Mouse (Mus musculus): ENCODE results near the gene Map3k4.
"Not testable (repeated sequence)": the region's sequence is repeated elsewhere in the genome, so short reads cannot be mapped to it uniquely, and the experiment has no call there.

Map3k4 gene

GRCm38 (mm10) chr17:12265969-12266925, 52.3 kb downstream of the Map3k4 start:
- DNase-seq, result peak; percentile 81

DNA sequence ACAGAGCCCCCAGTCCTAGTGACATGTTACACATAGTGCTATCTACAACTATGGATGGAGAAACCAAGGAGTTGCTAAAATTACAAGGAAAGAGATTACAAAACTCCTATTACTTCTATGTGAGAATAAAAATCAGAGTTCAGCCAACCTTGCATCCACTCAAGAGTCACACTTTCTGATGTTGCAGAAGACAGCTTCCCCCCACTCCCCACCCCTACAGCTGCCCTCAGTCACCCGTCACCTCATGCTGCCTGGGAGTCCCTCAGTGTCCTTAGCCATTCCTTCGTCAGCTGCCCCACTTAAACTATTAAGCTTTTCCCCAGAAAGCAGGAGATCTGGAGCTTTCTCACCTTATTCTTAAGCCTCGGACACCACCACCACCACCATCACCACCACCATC, 54.3 kb downstream of the Map3k4 start:
- DNase-seq, result peak; percentile 83

DNA sequence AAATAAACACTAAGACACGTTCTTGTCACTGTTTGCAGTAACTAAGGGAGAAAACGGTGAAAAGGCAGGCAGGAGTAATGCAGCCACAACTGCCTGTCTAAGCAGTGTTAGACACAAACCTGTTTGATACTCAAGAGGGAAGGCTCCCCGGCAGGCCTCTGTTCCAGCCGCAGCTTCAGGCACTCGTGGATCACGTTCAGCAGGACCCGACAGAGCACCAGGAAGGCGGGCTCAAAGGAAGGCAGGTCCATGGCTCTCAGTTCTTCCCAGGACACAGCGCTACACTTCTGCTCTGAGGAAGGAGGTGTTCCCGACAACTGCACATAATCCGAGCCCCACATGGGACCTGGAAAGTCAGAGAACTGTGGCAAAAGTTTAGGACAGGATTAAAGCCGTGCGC, 54.8 kb downstream of the Map3k4 start:
- DNase-seq, result no peak

GRCm38 (mm10) chr17:12262851-12263250, 55.7 kb downstream of the Map3k4 start:
- DNase-seq, result no peak

DNA sequence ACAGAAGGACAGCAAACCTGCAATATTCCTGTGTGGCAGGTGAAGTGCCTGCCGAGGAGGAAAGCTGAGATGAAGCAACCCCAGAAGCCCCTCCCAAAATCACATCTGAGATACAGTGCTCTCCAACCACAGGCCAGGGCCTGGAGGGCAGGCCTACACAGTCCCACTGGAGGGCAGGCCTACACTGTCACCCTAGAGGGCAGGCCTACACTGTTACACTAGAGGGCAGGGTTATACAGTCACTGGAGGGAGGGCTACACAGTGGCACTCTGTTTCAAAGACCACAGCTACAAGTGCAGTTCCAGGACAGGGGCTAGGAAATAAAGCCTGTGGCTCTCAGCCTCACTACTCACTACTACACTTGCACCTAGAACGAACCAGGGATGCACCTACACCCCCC, 56.7 kb downstream of the Map3k4 start:
- peak; percentile 11 for DNase-seq

DNA sequence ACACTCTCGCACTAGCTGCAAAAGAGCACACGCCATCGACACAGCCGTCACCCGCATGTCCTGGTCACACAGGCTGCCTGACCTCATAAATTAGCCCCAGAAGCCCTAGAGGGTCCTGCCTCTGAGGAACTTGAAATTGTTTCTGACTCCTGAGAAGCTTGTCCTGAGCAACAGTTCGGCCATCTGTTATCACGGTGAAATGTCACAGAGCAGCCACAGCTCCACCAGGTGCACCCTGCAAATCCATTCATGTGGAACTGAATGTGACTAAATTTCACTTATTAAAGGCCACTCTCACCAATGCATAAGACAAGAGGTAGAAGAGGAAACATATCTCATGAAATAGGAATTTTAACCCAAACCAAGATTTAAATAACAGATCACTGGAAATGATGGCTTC, 57.2 kb downstream of the Map3k4 start:
- DNase-seq, result no peak

GRCm38 (mm10) chr17:12259957-12260356, 58.6 kb downstream of the Map3k4 start:
- DNase-seq, result no peak

DNA sequence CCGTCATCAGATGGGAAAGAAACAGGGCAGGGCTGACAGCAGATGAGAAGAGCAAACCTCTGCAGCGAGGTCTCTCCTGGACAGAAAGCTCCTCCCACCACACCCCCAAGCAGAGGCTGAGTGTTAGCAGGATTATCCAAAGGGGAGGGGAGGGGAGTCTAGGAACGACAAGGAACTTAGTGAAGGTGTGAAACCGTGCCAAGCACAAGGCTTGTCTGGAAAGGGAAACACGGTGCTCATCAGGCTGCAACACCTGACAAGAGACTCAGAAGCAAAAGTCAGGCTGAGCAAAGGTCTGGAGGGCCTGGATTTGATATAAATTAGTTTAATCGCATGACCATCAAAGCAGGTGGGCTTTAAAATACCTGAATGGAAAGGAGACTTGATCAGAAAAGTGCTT, 60.1 kb downstream of the Map3k4 start:
- DNase-seq, result no peak

- DNase-seq, result no peak
These were observed 62.5 kb downstream of the Map3k4 start for GRCm38 (mm10) chr17:12256142-12256541.

DNA sequence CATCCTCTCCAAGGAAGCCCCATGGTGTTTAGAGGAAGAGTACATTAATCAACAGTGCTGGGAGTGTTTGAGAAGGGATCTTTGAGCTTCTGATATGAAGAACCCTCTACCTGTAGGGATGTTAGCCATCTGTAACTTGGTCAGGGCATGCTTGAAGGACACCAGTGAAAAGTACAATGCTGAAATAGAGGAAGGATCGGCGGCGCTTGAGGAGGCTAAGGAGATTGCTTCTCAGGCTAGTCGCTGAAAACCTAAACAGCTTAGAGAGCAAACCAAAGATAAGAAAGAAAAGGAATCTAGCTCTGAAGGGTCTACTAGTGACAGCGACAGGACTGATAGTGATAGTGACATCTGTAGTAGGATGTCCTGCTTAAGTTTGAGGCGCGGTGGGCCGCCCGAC, 68.0 kb downstream of the Map3k4 start:
- no peak for DNase-seq

DNA sequence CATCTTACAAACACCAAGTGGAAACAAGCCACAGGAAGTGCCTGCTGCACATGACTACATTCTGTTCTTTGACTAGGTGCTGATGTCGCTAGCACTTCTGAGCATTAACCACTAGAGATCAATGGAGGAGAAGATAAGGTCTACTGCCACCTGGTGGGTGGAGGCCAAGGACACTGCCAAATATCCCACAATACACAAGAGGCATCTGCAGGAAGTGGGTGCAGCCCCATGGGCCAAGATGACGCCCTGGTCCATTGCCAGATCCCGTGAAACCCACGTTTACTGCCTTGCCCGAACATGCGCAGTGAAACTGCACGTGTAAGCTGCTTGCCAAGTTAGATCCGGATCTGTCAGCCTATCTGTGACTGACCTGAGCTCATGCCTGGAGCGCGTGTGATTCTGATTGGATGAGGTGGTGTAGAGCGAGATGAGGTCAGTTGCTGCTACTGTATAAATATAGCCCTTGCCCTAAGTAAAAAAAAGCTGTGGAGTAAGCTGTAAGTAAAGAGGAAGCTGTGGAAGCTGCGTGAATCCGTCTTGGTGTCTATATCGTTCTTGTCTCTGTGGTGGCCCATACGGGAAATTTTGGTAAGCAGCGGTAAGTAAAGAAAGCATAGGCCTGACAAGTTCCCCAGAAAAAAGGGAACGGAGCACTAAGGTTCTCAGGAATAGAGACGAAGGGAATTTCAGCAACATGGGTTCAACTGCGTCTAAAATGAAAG, 68.7 kb downstream of the Map3k4 start:
- DNase-seq, result peak; percentile 35

GRCm38 (mm10) chr17:12240701-12241100, 77.9 kb downstream of the Map3k4 start:
- DNase-seq, result no peak

DNA sequence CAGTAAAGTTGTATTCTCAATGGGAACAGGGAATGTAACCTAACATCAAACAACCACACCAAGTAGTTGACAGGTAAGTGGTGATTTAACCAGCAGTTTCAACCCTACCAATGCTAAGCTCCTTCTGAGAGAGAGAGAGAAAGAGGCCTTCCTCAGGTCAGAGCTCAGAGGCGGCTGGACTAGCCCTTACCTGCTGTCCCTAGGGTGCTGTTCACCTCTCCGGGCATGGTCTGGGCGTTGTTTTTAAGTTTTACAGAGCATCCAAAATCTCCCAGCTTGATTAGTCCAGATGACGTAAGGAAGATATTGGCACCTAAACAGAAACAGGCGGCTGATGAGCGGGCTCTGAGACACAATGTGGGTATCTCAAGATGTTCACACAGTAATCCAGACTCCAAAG, 85.9 kb downstream of the Map3k4 start:
- DNase-seq, result no peak

DNA sequence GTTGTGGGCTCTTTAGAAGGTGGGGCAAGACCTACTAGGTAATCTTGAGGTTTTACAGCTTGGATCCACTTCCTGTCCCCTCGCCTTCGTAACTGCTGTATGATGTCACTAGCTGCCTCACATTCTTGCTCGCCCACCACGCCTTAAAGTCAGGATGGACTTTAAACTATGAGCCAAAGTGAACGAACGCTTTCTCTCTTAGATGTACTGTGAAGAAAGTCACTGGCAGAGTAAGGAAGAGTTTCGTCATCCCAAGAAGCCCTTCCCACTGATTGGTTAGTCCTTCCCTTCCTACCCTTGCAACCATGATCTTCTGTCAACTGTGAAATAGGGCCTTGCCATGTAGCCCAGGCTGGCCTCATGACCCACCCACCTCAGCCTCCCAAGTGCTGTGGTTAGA, 87.5 kb downstream of the Map3k4 start:
- DNase-seq, result no peak

DNA sequence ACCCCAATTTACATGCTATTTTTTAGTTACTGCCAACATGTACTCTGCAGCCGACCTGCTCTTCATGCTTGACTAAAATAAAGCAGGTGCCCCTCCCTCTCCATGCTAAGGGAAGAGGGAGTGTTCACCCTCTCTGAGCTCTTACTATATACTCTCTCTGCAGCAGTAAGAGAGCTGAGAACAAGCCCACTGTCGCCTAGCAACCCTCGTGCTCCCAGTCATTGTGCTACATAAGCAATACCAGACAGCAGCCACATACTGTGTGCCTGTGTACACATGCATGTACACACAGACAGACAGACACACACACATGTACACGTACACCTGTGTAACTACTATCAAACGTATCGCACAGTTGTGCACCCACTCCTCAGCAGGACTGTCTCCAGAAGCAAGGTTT, 88.4 kb downstream of the Map3k4 start:
- DNase-seq, result no peak

DNA sequence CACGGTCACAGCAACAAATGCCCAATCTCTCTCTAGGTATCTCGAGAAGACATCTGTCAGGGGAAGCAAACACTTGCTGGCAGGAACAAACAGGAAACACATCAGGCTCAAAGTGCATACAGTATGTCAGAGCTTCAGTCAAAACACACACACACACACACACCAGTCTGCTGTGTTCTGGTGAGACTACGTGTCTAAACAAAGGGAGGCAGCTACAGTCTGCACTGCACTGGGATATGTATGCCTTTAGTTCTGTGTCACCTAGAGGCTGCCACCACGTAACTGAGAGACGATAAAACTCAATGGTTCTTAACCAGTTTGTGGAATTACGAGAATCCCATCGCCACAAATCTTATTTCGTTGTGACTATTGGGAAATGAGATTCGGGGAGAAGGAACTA, 88.8 kb downstream of the Map3k4 start:
- DNase-seq, result no peak

DNA sequence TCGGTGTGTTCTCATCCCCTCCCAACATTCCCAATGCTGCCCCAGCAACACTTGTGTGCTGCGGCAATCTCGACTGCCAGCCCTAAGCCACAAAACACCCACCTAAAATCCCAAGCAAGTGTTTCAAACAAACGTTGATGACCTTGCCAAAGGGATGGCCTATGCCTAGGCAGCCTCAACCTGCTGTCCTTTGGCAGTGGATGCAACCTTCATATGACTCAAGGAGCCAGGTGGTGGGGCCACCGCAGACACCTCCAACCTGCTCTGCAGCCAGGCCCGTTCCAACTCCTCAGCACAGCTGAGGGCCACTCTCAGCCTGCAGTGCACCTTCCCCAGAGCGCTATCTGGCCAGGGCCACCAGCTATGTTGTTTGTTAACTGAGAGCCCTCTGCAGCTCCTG, 90.1 kb downstream of the Map3k4 start:
- DNase-seq, result no peak

DNA sequence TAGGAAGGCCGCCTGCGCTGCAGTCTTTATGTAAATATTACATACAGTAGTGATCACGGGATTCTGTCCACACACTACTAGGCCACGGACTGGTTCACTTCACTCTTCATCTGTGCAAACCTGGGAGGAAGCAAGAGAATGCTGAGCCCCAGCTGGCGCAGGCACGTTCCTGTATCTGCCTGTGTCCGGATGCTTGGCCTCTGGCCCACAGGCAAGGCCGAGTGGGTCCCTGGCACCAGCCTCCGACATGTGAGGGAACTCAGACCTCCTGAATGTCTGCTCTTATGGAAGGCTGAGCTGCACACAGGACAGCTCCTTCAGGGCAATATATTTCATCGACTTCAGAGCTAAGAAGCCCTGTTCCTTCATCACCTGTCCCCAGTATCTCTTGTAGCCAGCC, 90.6 kb downstream of the Map3k4 start:
- no peak for DNase-seq

- DNase-seq, result peak; percentile 73
These were observed 92.0 kb downstream of the Map3k4 start for GRCm38 (mm10) chr17:12226551-12226950.

GRCm38 (mm10) chr17:12225227-12225626, 93.4 kb downstream of the Map3k4 start:
- DNase-seq, result no peak

DNA sequence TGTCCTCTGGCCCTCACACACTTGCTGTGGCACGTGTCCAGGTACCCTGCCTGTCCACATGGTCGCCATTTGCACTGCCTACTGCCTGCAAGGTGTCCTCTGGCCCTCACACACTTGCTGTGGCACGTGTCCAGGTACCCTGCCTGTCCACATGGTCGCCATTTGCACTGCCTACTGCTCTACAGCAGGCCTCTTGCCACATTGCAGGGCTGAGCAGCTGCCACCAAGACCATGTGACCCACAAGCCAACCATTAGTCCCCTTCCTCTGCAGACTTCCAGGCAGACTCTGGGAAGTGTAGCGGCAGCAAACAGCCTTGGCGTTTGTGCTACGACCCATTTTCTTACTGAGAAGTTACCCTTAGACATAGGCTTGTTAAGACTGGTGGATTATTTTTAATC, 94.0 kb downstream of the Map3k4 start:
- DNase-seq, result not testable (repeated sequence)

GRCm38 (mm10) chr17:12224145-12224544, 94.5 kb downstream of the Map3k4 start:
- no peak for DNase-seq

GRCm38 (mm10) chr17:12223682-12224081, 94.9 kb downstream of the Map3k4 start:
- DNase-seq, result no peak

DNA sequence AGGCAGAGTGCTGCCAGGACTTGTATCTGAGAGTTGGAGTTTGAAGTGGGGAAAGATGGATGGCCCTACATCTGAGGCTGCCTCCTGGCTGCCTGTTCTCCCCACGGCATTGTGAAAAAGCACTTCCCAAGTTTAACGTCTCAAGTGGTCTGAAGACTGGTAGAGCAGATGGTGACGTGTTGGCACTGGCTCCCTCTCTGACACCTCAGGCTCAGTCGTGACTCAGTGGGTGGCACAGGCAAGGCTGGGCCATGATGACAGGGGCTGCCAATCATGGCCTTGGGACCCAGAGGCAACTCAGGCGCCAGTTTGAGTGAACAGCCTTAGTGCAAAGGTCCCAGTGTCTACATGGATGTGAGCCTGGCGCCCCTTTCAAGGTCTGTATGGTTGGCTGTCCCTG, 96.7 kb downstream of the Map3k4 start:
- no peak for DNase-seq

Data from lung, postnatal 10 days (tissue).